ENCODE assay signal across 19 mouse cellular contexts in the genomic region with DNA sequence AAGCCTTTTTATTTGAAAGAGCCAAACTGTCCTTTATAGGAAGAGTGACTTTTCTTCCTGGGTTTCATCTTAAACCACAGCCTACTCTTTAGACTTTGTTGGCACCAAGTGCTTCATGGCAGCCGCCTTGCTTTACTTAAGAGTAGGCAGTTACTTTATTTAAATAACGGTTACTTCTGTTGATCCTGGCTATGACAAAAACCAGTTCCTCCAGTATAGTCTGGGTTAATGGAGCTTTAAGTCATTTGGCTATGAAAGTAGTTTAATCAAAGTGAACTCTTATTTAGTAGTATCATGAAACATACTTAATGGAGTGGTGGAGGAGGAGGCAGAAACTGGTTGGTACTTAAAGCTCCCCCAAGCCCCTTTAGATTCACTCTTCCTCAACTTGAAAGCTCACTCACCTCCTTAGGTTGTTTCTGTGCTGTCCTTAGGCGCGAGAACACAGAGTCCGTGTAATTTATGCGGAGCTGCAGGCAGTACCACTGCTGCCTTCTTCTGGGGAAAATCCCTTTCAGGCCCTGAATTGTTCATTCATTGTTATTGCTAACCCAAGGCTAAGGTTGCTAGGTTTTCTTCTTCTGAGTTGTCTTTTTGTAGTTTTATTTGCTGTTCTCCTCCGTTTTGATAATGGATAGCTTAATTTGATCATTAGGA.
A peak's percentile ranks its signal among the peaks of the same experiment; 100 is the strongest.
DNase-seq lines count a peak whose midpoint lies in the region; ATAC-seq and TF ChIP-seq lines count a peak whose summit lies in the region.
"Had no signal": no experiment of that assay in that cellular context is flagged by ENCODE, and none has a peak within 500 bp of the region (broad histone marks: within the 10 kb centered on the region; RNA-seq: fewer than 3 reads in every experiment).

No protein-coding gene starts in this region.

- H3K27me3 ChIP-seq in heart, embryonic 15.5 days: no peaks in the 10 kb centered on the region
- H3K27me3 ChIP-seq in lung, postnatal 0 days (replicated peaks; ENCODE audit: insufficient read depth, low read length): no peaks in the 10 kb centered on the region
- no peaks in the 10 kb centered on the region for H3K27me3 ChIP-seq in hindbrain, postnatal 0 days (ENCODE audit: insufficient read depth, low read length)
- H3K27me3 ChIP-seq: embryonic facial prominence, embryonic 12.5 days; hindbrain, embryonic 12.5 days; liver, embryonic 13.5 days had no signal

- no peak for ATAC-seq in heart, embryonic 15.5 days (replicated peaks; ENCODE audit: insufficient number of reproducible peaks, insufficient read depth, low FRiP score, low read depth)
- ATAC-seq in lung, postnatal 0 days: no peak
- ATAC-seq in CD4-positive, CD25-positive, alpha-beta regulatory T cell, adult 4 months: peak; percentile 88
- peak; percentile 78 for ATAC-seq in inflammation-experienced regulatory T-cells, adult 6 months
- no peak for ATAC-seq in hindbrain, postnatal 0 days

- no peaks in the 10 kb centered on the region for H3K36me3 ChIP-seq in heart, embryonic 15.5 days
- H3K36me3 ChIP-seq in lung, postnatal 0 days (ENCODE audit: insufficient read depth, low read length): no peaks in the 10 kb centered on the region
- no peaks in the 10 kb centered on the region for H3K36me3 ChIP-seq in hindbrain, postnatal 0 days (ENCODE audit: insufficient read depth, low read length)
- H3K36me3 ChIP-seq: embryonic facial prominence, embryonic 12.5 days; hindbrain, embryonic 12.5 days; liver, embryonic 13.5 days had no signal

- H3K4me2 ChIP-seq in heart, embryonic 15.5 days: no peak overlapping the region
- no peak overlapping the region for H3K4me2 ChIP-seq in lung, postnatal 0 days (replicated peaks; ENCODE audit: low read depth, low read length)
- H3K4me2 ChIP-seq in hindbrain, postnatal 0 days (ENCODE audit: low read depth, low read length): no peak overlapping the region
- H3K4me2 ChIP-seq: embryonic facial prominence, embryonic 12.5 days; hindbrain, embryonic 12.5 days; liver, embryonic 13.5 days had no signal

- H3K27ac ChIP-seq in heart, embryonic 15.5 days: 0 out of 2 replicates have a peak overlapping the region, but pooled peaks have one; percentile 16
- no peak overlapping the region for H3K27ac ChIP-seq in lung, postnatal 0 days (ENCODE audit: low read length)
- H3K27ac ChIP-seq in hindbrain, postnatal 0 days: no peak overlapping the region
- H3K27ac ChIP-seq: embryonic facial prominence, embryonic 12.5 days; hindbrain, embryonic 12.5 days; liver, embryonic 13.5 days; midbrain, embryonic 10.5 days had no signal

- 60% methylated on average over 7 of the region's 7 CpGs for WGBS in heart, embryonic 15.5 days
- WGBS in lung, postnatal 0 days: 59% methylated on average over 7 of the region's 7 CpGs
- WGBS in hindbrain, postnatal 0 days: 23% methylated on average over 7 of the region's 7 CpGs

- no peak for TF ChIP-seq EP300 in lung, postnatal 0 days (IDR thresholded peaks at IDR 0.05)

- DNase-seq in heart, adult 8-10 months (ENCODE audit: low spot score): no peak
- peak; percentile 60 for DNase-seq in lung, postnatal 0 days (ENCODE audit: low spot score)
- DNase-seq in lung, adult 18-20 months: no peak
- no peak for DNase-seq in thymus, adult 18-20 months
- no peak for DNase-seq in hindbrain, postnatal 0 days (ENCODE audit: low spot score)
- DNase-seq: adrenal gland, postnatal 36 days; cerebellum, postnatal 14 days; gastrocnemius, postnatal 25 days; kidney, postnatal 36 days; left cerebral cortex, postnatal 4 days; liver, embryonic 13.5 days; lung, postnatal 10 days; right cerebral cortex, postnatal 25 days had no signal

- peaks cover 25% of the 10 kb centered on the region for H3K4me1 ChIP-seq in heart, embryonic 15.5 days (replicated peaks)
- H3K4me1 ChIP-seq in lung, postnatal 0 days (ENCODE audit: insufficient read depth, low read depth, low read length): peaks cover 5% of the 10 kb centered on the region; the same call in 1 of the 2 replicates
- peaks cover 10% of the 10 kb centered on the region; the same call in 1 of the 2 replicates for H3K4me1 ChIP-seq in hindbrain, postnatal 0 days (ENCODE audit: insufficient read depth, low read length)

- H3K9me3 ChIP-seq in heart, embryonic 15.5 days (replicated peaks): no peaks in the 10 kb centered on the region
- no peaks in the 10 kb centered on the region for H3K9me3 ChIP-seq in lung, postnatal 0 days (ENCODE audit: low read length)
- no peaks in the 10 kb centered on the region for H3K9me3 ChIP-seq in hindbrain, postnatal 0 days (ENCODE audit: low read length)
- H3K9me3 ChIP-seq: embryonic facial prominence, embryonic 12.5 days; hindbrain, embryonic 12.5 days; liver, embryonic 13.5 days; midbrain, embryonic 10.5 days had no signal

- no peak overlapping the region for H3K4me3 ChIP-seq in heart, embryonic 15.5 days
- no peak overlapping the region for H3K4me3 ChIP-seq in lung, postnatal 0 days (ENCODE audit: low read depth, low read length)
- H3K4me3 ChIP-seq in hindbrain, postnatal 0 days (ENCODE audit: low read length): no peak overlapping the region
- H3K4me3 ChIP-seq: embryonic facial prominence, embryonic 12.5 days; hindbrain, embryonic 12.5 days; liver, embryonic 13.5 days; midbrain, embryonic 10.5 days had no signal

- no peak overlapping the region for H3K9ac ChIP-seq in heart, embryonic 15.5 days
- no peak overlapping the region for H3K9ac ChIP-seq in lung, postnatal 0 days (replicated peaks; ENCODE audit: low read depth)
- H3K9ac ChIP-seq in hindbrain, postnatal 0 days (replicated peaks; ENCODE audit: low read length): no peak overlapping the region
- H3K9ac ChIP-seq: embryonic facial prominence, embryonic 12.5 days; hindbrain, embryonic 12.5 days; liver, embryonic 13.5 days had no signal

- TF ChIP-seq CTCF in lung, postnatal 0 days (IDR thresholded peaks at IDR 0.05): no peak
- TF ChIP-seq CTCF in hindbrain, postnatal 0 days (IDR thresholded peaks at IDR 0.05; ENCODE audit: low read depth): no peak; the same call in 1 of the 2 replicates

Comparison
In these comparisons a context has a peak if more than half of its experiments do, and no peak if none do; other contexts are left out.
1. ATAC-seq: peak in CD4-positive, CD25-positive, alpha-beta regulatory T cell, adult 4 months (single experiment) and inflammation-experienced regulatory T-cells, adult 6 months (single experiment); none in heart, embryonic 15.5 days (single experiment), lung, postnatal 0 days (single experiment) and hindbrain, postnatal 0 days (single experiment).